Mouse (Mus musculus) thymus, postnatal 0 days (tissue): ENCODE measurements around the gene Begain. TPM values are rescaled to one million over a fixed set of nuclear protein-coding genes. Genes with fewer than 3 reads are reported as not detected.
A peak's percentile ranks its signal among the peaks of the same experiment; 100 is the strongest.

Experiments
- DNase-seq: peaks from one replicate; pipeline ENCODE4 v3.0.0-alpha.2; 2015; ENCODE audit warnings: low spot score
- polyA plus RNA-seq: library from polyadenylated mRNA; unstranded; fragments of >200 nt; fragmentation: Nextera tagmentation; extraction: Ambion mirVana; gene quantifications from 2 replicates; pipeline ENCODE4 v1.2.1, GENCODE M21; 2015

The Begain gene
- polyA plus RNA-seq, 1 experiment from 2014 or later: 1.7 TPM

DNA sequence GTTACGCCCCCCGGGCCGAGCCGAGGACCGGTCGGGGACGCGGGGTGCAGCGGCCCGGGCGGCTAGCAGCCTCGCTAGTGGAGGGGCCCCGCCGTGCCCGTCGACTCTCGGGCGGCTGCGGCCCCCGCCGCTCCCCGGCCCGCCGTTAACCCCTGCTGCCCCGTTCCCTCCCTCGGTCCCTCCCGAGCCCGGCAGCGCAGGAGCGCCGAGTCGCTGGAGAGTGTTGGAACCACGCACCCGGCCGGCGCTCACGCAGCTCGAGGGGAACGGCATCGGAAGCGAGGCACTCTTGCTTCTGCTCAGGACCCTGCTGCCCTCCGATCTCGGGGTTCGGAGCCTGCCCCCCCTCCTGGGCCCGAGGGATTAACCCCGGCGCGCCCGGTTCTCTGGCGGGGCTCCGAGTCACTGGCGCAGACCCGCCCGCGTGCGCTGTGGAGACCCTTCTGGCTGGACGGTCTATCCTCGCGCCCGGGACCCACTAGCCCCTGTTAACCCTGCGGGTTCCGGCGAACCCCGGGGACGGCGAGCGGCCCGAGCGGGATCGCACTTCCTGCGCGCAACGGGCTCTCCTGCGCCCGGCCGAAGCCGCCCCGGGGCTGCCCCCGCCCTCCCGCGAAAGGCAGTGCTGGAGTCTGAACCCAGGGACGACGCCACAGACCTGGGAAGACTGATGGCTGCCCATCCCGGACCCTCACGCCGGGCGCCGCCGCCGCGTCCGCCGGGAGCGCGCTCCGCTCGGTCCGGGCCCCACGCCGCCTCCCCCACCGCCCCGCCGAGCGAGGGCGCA, 14.8 kb downstream of the Begain start:
- DNase-seq: no peak

- DNase-seq: no peak
These were observed 18.1 kb downstream of the Begain start for GRCm38 (mm10) chr12:109049949-109050348.

- no peak for DNase-seq
These were observed 22.4 kb downstream of the Begain start for GRCm38 (mm10) chr12:109045581-109045980.

- no peak for DNase-seq
These were observed 23.5 kb downstream of the Begain start for GRCm38 (mm10) chr12:109044497-109044896.

- DNase-seq: no peak
These were observed 28.7 kb downstream of the Begain start for GRCm38 (mm10) chr12:109039311-109039710.

DNA sequence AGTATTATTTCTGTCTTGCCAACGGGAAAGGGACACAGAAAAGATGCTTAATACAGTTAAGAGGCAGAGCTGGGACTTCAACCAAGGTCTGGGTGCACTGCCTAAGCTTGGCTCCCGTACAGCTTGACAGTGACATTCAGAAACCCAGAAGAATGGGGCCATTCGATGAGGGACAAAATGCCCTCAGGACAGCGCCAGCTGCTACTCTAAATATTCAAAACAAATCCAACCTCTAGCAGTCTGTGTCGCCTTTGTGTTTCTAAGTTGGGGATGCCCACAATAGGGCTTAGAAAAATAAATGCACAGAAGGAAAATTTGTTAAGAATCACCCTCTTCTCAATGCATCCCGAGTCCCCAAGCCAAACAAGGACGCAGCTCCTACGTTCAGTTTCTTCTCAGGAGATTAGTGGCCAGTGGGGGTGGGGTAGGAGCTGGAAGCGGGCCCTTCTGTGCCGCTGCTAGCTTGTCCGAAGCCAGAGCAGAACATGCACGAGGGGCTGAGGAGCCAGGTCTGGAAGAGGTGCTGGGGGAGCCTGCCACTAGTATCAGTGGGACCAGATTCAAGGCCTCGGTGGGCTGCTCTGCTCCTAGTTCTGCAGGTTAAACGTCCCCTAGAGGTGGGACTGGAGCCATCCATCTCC, 29.7 kb downstream of the Begain start:
- DNase-seq: no peak

- no peak for DNase-seq
These were observed 31.0 kb downstream of the Begain start for GRCm38 (mm10) chr12:109037026-109037425.

- peak; percentile 17 for DNase-seq
These were observed 44.2 kb downstream of the Begain start for GRCm38 (mm10) chr12:109023780-109024179.

- DNase-seq: no peak
These were observed 45.1 kb downstream of the Begain start for GRCm38 (mm10) chr12:109022966-109023365.

DNA sequence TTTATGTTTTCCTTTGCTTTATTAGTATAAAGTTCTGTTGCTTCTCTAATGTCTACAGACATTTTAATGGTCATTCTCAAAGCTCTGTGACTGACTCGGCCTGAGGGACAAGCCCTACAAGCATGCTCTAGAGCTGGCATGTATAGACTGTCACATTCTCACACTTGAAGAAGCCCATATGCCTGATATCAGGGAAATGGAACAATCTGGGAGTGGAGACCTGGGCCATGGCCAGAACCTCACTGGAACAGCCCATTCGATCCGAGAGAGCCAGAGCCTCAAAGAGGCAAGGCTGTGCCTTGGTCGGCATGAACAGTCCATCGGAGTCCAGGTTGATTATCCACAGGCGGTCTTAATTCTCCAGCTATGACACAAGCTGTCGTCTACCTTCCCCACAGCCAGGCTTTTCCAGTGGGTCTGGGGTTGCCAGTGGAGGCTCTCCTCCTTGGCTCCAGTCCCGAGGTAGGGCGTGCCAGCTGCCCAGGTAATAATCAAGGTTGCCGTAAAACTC, 45.8 kb downstream of the Begain start:
- DNase-seq: no peak

GRCm38 (mm10) chr12:109010070-109010649, 57.9 kb downstream of the Begain start:
- no peak for DNase-seq

DNA sequence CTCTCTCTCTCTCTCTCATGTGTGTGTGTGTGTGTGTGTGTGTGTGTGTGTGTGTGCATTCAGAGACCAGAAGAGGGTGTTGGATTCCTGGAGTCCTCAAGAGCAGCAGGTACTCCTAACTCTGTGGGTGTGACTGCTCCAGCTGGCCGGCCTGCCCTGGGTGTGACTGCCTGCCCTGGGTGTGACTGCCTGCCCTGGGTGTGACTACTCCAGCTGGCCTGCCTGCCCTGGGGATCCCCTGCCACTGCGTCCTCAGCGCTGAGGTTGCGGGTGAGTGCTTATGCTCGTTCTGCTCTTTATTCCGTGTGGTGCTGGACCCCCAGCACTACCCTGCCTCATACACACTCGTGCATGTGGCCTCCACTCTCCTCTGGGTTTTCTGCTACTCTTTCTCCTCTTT, 65.0 kb downstream of the Begain start:
- no peak for DNase-seq

GRCm38 (mm10) chr12:108997249-108997648, 70.8 kb downstream of the Begain start:
- DNase-seq: no peak

DNA sequence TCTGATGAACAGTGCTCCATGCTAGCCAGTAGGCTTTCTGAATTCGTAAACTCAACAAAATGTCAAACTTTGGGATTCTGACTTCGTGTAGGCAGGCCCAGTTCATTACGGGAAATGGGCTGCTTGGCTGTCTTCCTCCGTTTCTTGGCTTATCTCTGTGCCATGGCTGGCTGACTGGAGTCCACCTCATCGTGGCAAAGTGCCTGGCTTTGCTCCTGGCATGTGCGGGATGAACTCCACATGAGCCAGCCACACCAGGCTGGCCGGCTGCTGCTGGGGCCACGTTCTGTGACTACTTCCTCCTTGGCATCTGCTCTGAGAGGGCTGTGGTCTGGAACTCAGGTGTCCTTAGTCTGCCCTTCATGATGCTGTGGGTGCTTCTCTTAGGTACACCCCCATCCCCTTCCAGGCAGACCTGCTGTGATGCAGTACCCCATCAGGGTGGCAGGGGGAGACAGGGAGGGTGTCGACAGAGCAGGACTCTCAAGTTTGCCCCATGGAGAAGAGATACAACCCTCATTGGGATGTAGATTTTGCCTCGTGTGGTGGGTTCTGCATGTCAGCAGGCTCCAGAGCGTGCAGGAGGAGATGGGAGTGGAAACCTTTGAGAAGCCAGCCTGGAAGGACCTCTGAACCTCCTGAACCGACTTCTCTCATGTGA, 71.9 kb downstream of the Begain start:
- DNase-seq: no peak

- peak; percentile 67 for DNase-seq
These were observed 73.5 kb downstream of the Begain start for GRCm38 (mm10) chr12:108994436-108995031.

DNA sequence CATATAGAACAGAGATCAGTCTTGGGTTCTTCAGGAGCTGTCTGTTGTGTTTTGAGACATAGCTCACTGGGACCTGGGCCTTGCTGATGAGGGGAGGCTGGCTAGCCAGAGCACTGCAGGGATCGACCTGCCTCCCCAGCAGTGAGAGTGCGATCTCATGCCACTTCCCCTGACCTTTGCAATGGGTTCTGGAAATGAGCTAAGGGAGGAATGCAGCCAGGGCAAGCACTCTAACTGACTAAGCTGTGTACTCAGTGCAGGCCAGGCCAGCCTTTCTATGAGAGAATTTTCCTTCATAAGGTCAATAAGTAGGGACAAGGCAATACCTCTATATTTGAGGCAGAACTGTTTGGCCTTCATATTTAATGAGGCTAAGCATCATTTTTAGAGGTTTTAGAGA, 75.0 kb downstream of the Begain start:
- no peak for DNase-seq

- DNase-seq: no peak
These were observed 77.6 kb downstream of the Begain start for GRCm38 (mm10) chr12:108990425-108990824.

- no peak for DNase-seq
These were observed 80.6 kb downstream of the Begain start for GRCm38 (mm10) chr12:108987448-108987847.

GRCm38 (mm10) chr12:108985025-108985424, 83.0 kb downstream of the Begain start:
- DNase-seq: no peak

DNA sequence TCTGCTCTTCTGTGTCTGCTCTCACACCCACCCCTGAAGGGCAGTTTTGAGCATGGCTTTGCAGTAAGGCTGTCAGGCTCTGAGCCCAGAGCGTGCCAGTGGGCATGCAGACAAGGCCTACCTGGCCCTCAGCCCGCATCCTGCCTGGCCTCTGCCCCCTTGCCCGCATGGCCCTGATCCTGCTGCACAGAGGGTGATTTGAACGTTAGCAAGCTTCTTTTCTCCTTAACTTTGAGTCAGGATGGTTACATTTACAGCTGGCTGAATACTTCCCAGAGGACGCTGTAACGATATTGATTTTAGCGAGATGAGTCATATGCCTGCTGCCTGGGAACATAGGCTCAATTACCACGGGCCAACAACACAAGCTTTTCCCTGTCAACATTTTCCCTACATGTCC, 83.5 kb downstream of the Begain start:
- no peak for DNase-seq

DNA sequence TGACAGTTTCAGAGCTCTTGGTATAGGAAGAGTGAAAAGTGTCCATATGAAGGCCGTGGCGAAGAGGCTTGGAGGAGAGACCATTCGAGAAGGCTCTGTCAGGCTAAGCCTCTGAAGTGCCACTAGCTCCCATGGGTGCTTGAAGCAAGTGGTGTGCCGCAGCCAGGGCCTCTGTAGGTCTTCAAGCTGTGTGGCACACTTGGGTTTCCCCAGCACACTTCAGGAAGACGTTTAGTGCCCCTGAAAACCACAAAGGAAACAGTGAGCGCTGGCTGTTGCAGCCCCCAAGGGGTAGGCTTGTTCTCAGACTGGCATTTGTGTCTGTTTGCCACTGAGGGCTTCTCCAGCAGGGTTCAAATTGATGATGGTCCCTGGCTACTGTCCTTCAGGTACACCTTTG, 84.5 kb downstream of the Begain start:
- peak; percentile 49 for DNase-seq

- DNase-seq: no peak
These were observed 85.4 kb downstream of the Begain start for GRCm38 (mm10) chr12:108982684-108982960.
